Mouse (Mus musculus) intestine, embryonic 15.5 days (tissue): ENCODE results near the gene Gprasp1. TPM values are rescaled to one million over a fixed set of nuclear protein-coding genes. Genes with fewer than 3 reads are reported as not detected.
"Not testable (repeated sequence)": the region's sequence is repeated elsewhere in the genome, so short reads cannot be mapped to it uniquely, and the experiment has no call there.

Experiments used
- ATAC-seq: fragments of 200-750 bp; cut with Nextera tagmentation; 2 replicates; pipeline ENCODE4 v1.8.0; 2017; ENCODE audit warnings: moderate TSS enrichment, moderate library complexity
- H3K27ac ChIP-seq: fragments of 300-500 bp; sonication (generic); 2 replicates; pipeline ENCODE4 v1.5.1; 2015; ENCODE audit warnings: mild to moderate bottlenecking, inconsistent platforms
- H3K27me3 ChIP-seq: fragments of 300-500 bp; sonication (generic); replicated peaks from 2 replicates; pipeline ENCODE4 v1.6.1; 2015; ENCODE audit warnings: inconsistent platforms
- H3K36me3 ChIP-seq: fragments of 300-500 bp; sonication (generic); 2 replicates; pipeline ENCODE4 v1.6.1; 2015; ENCODE audit warnings: inconsistent platforms
- H3K4me1 ChIP-seq: fragments of 300-500 bp; sonication (generic); replicated peaks from 2 replicates; pipeline ENCODE4 v1.6.1; 2015; ENCODE audit warnings: inconsistent platforms
- H3K4me2 ChIP-seq: fragments of 300-500 bp; sonication (generic); replicated peaks from 2 replicates; pipeline ENCODE4 v1.6.1; 2015; ENCODE audit warnings: mild to moderate bottlenecking, inconsistent platforms
- H3K4me3 ChIP-seq: fragments of 300-500 bp; sonication (generic); replicated peaks from 2 replicates; pipeline ENCODE4 v1.5.1; 2015; ENCODE audit warnings: inconsistent platforms
- H3K9ac ChIP-seq: fragments of 300-500 bp; sonication (generic); 2 replicates; pipeline ENCODE4 v1.6.1; 2015; ENCODE audit warnings: inconsistent platforms
- H3K9me3 ChIP-seq: fragments of 300-500 bp; sonication (generic); 2 replicates; pipeline ENCODE4 v1.6.1; 2016; ENCODE audit warnings: inconsistent platforms
- WGBS: fragments of 180-500 bp; shearing (Covaris S2); methylation state at CpG from one replicate; pipeline ENCODE4 v1.1.7; 2015; 5-methylcytosine and 5-hydroxymethylcytosine counted together
- microRNA counts: library from miRNA; unstranded; fragments of <30 nt; microRNA quantifications from one replicate; lab custom pipeline; 2016
- polyA plus RNA-seq: library from polyadenylated mRNA; unstranded; fragments of >200 nt; fragmentation: Nextera tagmentation; extraction: Ambion mirVana; gene quantifications from 2 replicates; pipeline ENCODE4 v1.2.1, GENCODE M21; 2015

Gprasp1 gene
- polyA plus RNA-seq, 1 experiment from 2014 or later: 30.0 TPM

GRCm38 (mm10) chrX:135839397-135840391, 97.2 kb downstream of the Gprasp1 start:
- peak; percentile 51 for ATAC-seq
- H3K4me1 ChIP-seq, H3K27me3 ChIP-seq, H3K27ac ChIP-seq, H3K9me3 ChIP-seq, H3K36me3 ChIP-seq: not testable (repeated sequence)
- H3K4me2 ChIP-seq: peak overlapping the region; percentile 76
- WGBS: 24% methylated on average over 17 of the region's 17 CpGs
- H3K4me3 ChIP-seq: peak overlapping the region; percentile 44
- peak overlapping the region; percentile 34 for H3K9ac ChIP-seq

MicroRNA genes within 50 kb of the gene (microRNA counts, 519-probe panel; counts per million panel counts)
- 97.1 counts per million, percentile 29 among the panel's probes with 10 or more counts for microRNA mmu-miR-1970 (lab: Ali Mortazavi, UCI)

Other genes starting within 250 kb of the Gprasp1 start
- gene AV320801, start 248.1 kb upstream of the Gprasp1 start, polyA plus RNA-seq: not detected in 2 replicates
- 0.53 TPM in 1 of 2 replicates, not detected in the other for gene Nxf7, start 144.0 kb upstream of the Gprasp1 start, polyA plus RNA-seq
- not detected in 2 replicates for gene Prame, start 115.0 kb upstream of the Gprasp1 start, polyA plus RNA-seq
- gene Tcp11x2, start 48.9 kb upstream of the Gprasp1 start, polyA plus RNA-seq: not detected in 2 replicates
- gene Tmsb15a, start 17.5 kb upstream of the Gprasp1 start, polyA plus RNA-seq: 0.67 TPM in 1 of 2 replicates, not detected in the other
- 6.8 and 7.2 TPM in 2 replicates for gene Armcx5, start within 50 bp of the Gprasp1 start, polyA plus RNA-seq
- 32.6 and 35.7 TPM in 2 replicates for gene Bhlhb9, start 54.9 kb downstream of the Gprasp1 start, polyA plus RNA-seq
- 17.9 and 18.9 TPM in 2 replicates for gene Gprasp2, start 96.3 kb downstream of the Gprasp1 start, polyA plus RNA-seq